Mouse (Mus musculus): ENCODE results near the gene Gdf3. TPM values are rescaled to one million over a fixed set of nuclear protein-coding genes. Genes with fewer than 3 reads are reported as not detected.

Gdf3 gene
- polyA plus RNA-seq, 1 experiment from 2014 or later, result not detected

DNA sequence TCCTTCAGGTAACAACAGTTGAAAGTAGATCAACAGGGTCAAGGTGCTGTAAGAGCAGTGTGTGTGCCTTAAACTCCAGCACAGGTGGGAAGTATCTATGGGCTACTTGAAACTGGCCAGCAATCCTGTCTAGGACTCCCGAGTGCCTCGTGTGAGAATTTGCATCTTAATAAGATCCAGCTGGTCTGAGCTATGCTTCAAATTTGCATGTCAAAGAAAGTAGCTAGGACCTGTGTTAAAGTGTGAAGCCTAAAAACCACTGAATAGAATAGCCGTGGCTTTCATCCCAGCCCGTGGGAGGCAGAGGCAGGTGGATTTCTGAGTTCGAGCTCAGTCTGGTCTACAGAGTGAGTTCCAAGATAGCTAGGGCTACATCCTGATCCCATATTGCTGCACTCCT, 14.6 kb upstream of the Gdf3 start:
- 54% methylated on average over 5 of the region's 5 CpGs for WGBS

DNA sequence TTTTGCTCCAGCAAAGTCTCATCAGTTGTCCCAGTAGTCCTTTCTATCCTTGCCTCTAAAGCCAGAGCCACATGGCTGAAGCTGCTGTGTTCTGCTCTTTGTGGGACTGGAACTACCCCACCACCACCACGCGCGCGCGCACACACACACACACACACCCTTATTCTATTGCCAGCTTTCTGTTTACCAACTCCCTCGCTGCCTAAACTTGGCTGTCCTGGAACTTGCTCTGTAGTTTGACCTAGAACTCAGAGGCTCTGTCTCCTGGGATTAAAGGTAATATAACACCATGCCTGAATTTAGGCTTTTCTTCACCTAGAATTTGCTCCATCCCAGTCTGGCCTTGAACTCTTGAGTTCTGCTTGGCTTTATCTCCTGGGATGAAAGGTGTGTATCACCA, 11.2 kb upstream of the Gdf3 start:
- H3K27me3 ChIP-seq (ENCODE audit: control insufficient read depth, insufficient read depth, low read length), result no peaks in the 10 kb centered on the region
- 79% methylated on average over 6 of the region's 6 CpGs for WGBS
- no peak overlapping the region for H3K4me2 ChIP-seq (replicated peaks; ENCODE audit: low read depth)
- H3K27ac ChIP-seq (replicated peaks), result no peak overlapping the region
- DNase-seq (ENCODE audit: low spot score), result no peak
- H3K4me1 ChIP-seq (replicated peaks; ENCODE audit: control insufficient read depth, insufficient read depth), result no peaks in the 10 kb centered on the region
- ATAC-seq (ENCODE audit: low FRiP score, low TSS enrichment), result no peak
- no peak overlapping the region for H3K9ac ChIP-seq (ENCODE audit: low read length)
- TF ChIP-seq EP300 (optimal IDR thresholded peaks at IDR 0.05), result no peak
- no peak for TF ChIP-seq CTCF (IDR thresholded peaks at IDR 0.05; ENCODE audit: low read depth)
- no peaks in the 10 kb centered on the region for H3K36me3 ChIP-seq (ENCODE audit: control insufficient read depth, insufficient read depth, low read length)
- no peak overlapping the region for H3K4me3 ChIP-seq (ENCODE audit: low read depth, low read length)
- H3K9me3 ChIP-seq (ENCODE audit: control insufficient read depth, low read length), result no peaks in the 10 kb centered on the region

More for the DNA sequence above, 14.6 kb upstream of the Gdf3 start:
- Histone ChIP-seq H3K36me3 (ENCODE audit: control insufficient read depth, insufficient read depth, low read length) (no peaks in the 10 kb centered on the region), H3K4me1 (replicated peaks; ENCODE audit: control insufficient read depth, insufficient read depth) (no peaks in the 10 kb centered on the region), H3K9me3 (ENCODE audit: control insufficient read depth, low read length) (no peaks in the 10 kb centered on the region), H3K27me3 (ENCODE audit: control insufficient read depth, insufficient read depth, low read length) (no peaks in the 10 kb centered on the region), H3K4me2 (replicated peaks; ENCODE audit: low read depth) (no peak overlapping the region), H3K4me3 (ENCODE audit: low read depth, low read length) (no peak overlapping the region), H3K9ac (ENCODE audit: low read length) (no peak overlapping the region), H3K27ac (replicated peaks) (no peak overlapping the region)
- TF ChIP-seq CTCF (IDR thresholded peaks at IDR 0.05; ENCODE audit: low read depth) (no peak), EP300 (optimal IDR thresholded peaks at IDR 0.05) (no peak)
- ATAC-seq (ENCODE audit: low FRiP score, low TSS enrichment) (no peak), DNase-seq (ENCODE audit: low spot score) (no peak)

DNA sequence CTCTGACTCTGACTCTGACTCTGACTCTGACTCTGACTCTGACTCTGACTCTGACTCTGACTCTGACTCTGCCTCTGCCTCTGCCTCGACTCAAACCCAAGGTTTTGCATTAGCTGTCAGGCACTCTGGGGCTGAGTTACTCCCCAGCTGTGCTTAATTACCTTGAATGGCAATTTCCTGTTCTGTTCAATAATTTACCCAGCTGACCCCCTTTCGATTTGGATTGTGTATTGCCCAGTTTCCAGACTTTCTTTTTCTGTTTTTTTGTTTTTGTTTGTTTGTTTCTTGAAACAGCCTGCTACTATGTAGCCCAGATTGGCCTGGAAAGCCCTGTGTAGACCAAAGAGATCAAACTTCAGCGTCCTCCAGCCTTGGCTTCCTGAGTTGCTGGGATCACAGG, 6.1 kb upstream of the Gdf3 start:
- WGBS, result 64% methylated on average over 3 of the region's 3 CpGs
- no peak for ATAC-seq (ENCODE audit: low FRiP score, low TSS enrichment)

DNA sequence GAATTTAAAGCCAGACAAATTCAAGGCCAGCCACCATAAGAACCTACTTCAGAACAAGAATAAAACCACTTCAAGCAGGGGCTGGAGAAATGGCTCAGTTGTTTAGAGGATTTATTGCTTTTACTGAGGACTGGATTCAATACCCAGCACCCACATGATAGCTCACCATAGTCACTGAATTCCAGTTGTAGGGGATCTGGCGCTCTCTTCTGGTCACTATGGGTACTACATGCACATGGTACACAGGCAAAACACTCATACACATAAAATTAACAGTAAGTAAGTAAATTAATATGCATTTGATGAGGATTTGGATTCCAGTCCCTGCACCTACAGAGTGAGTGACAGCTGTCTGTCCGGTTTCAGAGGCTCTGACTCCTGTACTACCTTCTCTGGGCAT, 4.2 kb upstream of the Gdf3 start:
- ATAC-seq (ENCODE audit: low FRiP score, low TSS enrichment), result no peak
- TF ChIP-seq EP300 (optimal IDR thresholded peaks at IDR 0.05), result no peak
- TF ChIP-seq CTCF (IDR thresholded peaks at IDR 0.05; ENCODE audit: low read depth), result peak; percentile 66
- Histone ChIP-seq H3K4me1 (replicated peaks; ENCODE audit: control insufficient read depth, insufficient read depth) (no peaks in the 10 kb centered on the region), H3K27me3 (ENCODE audit: control insufficient read depth, insufficient read depth, low read length) (no peaks in the 10 kb centered on the region), H3K36me3 (ENCODE audit: control insufficient read depth, insufficient read depth, low read length) (no peaks in the 10 kb centered on the region), H3K4me3 (ENCODE audit: low read depth, low read length) (no peak overlapping the region), H3K4me2 (replicated peaks; ENCODE audit: low read depth) (no peak overlapping the region), H3K9me3 (ENCODE audit: control insufficient read depth, low read length) (no peaks in the 10 kb centered on the region), H3K9ac (ENCODE audit: low read length) (no peak overlapping the region), H3K27ac (replicated peaks) (no peak overlapping the region)
- 57% methylated on average over 2 of the region's 2 CpGs for WGBS
- no peak for DNase-seq (ENCODE audit: low spot score)

More for the DNA sequence above, 6.1 kb upstream of the Gdf3 start:
- Histone ChIP-seq H3K27me3 (ENCODE audit: control insufficient read depth, insufficient read depth, low read length) (no peaks in the 10 kb centered on the region), H3K9me3 (ENCODE audit: control insufficient read depth, low read length) (no peaks in the 10 kb centered on the region), H3K4me1 (replicated peaks; ENCODE audit: control insufficient read depth, insufficient read depth) (no peaks in the 10 kb centered on the region), H3K9ac (ENCODE audit: low read length) (no peak overlapping the region), H3K4me2 (replicated peaks; ENCODE audit: low read depth) (no peak overlapping the region), H3K4me3 (ENCODE audit: low read depth, low read length) (no peak overlapping the region), H3K36me3 (ENCODE audit: control insufficient read depth, insufficient read depth, low read length) (no peaks in the 10 kb centered on the region), H3K27ac (replicated peaks) (no peak overlapping the region)
- TF ChIP-seq CTCF (IDR thresholded peaks at IDR 0.05; ENCODE audit: low read depth) (no peak), EP300 (optimal IDR thresholded peaks at IDR 0.05) (no peak)
- no peak for DNase-seq (ENCODE audit: low spot score)

DNA sequence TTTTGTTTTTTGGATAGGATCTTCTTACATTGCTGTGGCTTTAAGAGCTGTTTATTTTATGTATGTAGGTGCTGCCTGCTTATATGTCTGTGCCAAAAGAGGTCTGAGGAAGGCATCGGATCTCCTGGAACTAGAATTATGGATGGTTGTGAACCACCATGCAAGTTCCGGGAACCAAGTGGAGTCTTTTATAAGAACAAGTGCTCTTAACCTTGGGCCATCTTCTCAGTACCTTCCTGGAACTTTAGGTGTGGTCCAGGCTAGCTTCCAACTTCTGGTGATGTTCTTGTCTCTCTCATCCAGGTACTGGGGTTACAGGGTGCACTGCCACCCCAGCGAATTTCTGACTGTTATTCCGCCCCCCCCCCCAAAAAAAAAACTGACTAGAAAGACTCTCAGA, 2.5 kb upstream of the Gdf3 start:
- H3K27ac ChIP-seq (replicated peaks), result no peak overlapping the region
- H3K27me3 ChIP-seq (ENCODE audit: control insufficient read depth, insufficient read depth, low read length), result no peaks in the 10 kb centered on the region
- H3K9me3 ChIP-seq (ENCODE audit: control insufficient read depth, low read length), result no peaks in the 10 kb centered on the region
- no peaks in the 10 kb centered on the region for H3K4me1 ChIP-seq (replicated peaks; ENCODE audit: control insufficient read depth, insufficient read depth)
- H3K4me2 ChIP-seq (replicated peaks; ENCODE audit: low read depth), result no peak overlapping the region
- no peak for ATAC-seq (ENCODE audit: low FRiP score, low TSS enrichment)
- no peak for TF ChIP-seq EP300 (optimal IDR thresholded peaks at IDR 0.05)
- no peak for TF ChIP-seq CTCF (IDR thresholded peaks at IDR 0.05; ENCODE audit: low read depth)
- no peak for DNase-seq (ENCODE audit: low spot score)
- no peak overlapping the region for H3K4me3 ChIP-seq (ENCODE audit: low read depth, low read length)
- H3K36me3 ChIP-seq (ENCODE audit: control insufficient read depth, insufficient read depth, low read length), result no peaks in the 10 kb centered on the region
- 87% methylated on average over 4 of the region's 4 CpGs for WGBS
- H3K9ac ChIP-seq (ENCODE audit: low read length), result no peak overlapping the region

DNA sequence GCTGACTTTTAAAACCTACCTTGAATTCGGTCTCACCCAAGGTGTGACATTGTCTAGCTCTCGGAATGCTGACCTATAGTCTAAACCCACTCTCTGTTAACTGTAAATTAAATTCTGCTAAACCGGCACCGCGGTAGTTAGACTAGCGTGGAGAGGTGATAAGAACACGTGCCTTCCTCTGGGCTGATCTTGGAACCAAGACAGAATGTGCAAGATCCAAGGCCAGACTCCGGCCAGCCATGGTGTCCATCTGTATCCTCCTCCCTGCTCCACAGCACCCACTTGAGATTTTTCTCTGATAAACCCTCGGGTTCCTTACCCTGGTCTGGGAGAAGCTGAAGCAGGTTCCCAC, 534 bp downstream of the Gdf3 start:
- no peak for ATAC-seq (ENCODE audit: low FRiP score, low TSS enrichment)
- DNase-seq (ENCODE audit: low spot score), result no peak

More for the DNA sequence above, 534 bp downstream of the Gdf3 start:
- Histone ChIP-seq H3K9me3 (ENCODE audit: control insufficient read depth, low read length) (no peaks in the 10 kb centered on the region), H3K4me3 (ENCODE audit: low read depth, low read length) (no peak overlapping the region), H3K4me1 (replicated peaks; ENCODE audit: control insufficient read depth, insufficient read depth) (no peaks in the 10 kb centered on the region), H3K27me3 (ENCODE audit: control insufficient read depth, insufficient read depth, low read length) (no peaks in the 10 kb centered on the region), H3K9ac (ENCODE audit: low read length) (no peak overlapping the region), H3K27ac (replicated peaks) (no peak overlapping the region), H3K4me2 (replicated peaks; ENCODE audit: low read depth) (no peak overlapping the region), H3K36me3 (ENCODE audit: control insufficient read depth, insufficient read depth, low read length) (no peaks in the 10 kb centered on the region)
- 58% methylated on average over 9 of the region's 9 CpGs for WGBS
- TF ChIP-seq EP300 (optimal IDR thresholded peaks at IDR 0.05) (no peak), CTCF (IDR thresholded peaks at IDR 0.05; ENCODE audit: low read depth) (no peak)
